Mouse (Mus musculus): ENCODE measurements around the gene Snrnp200. TPM values are rescaled to one million over a fixed set of nuclear protein-coding genes. Genes with fewer than 3 reads are reported as not detected.
A peak's percentile ranks its signal among the peaks of the same experiment; 100 is the strongest.

The Snrnp200 gene
- polyA plus RNA-seq, 1 experiment, result 39.6 TPM

- Histone ChIP-seq H3K27me3 (ENCODE audit: control insufficient read depth, insufficient read depth, low read length) (no peaks in the 10 kb centered on the region), H3K36me3 (ENCODE audit: control insufficient read depth, insufficient read depth, low read length) (peaks cover 29% of the 10 kb centered on the region), H3K4me1 (ENCODE audit: control insufficient read depth, insufficient read depth, insufficient read length) (no peaks in the 10 kb centered on the region), H3K4me3 (ENCODE audit: extremely low read depth, insufficient read depth, insufficient read length) (no peak overlapping the region), H3K27ac (ENCODE audit: insufficient read depth, low read length) (no peak overlapping the region)
- 88% methylated on average over 3 of the region's 3 CpGs for WGBS
- DNase-seq (ENCODE audit: low read depth in 1 of 2, low spot score in 2 of 2), result no peak
- TF ChIP-seq CTCF (IDR thresholded peaks at IDR 0.05; ENCODE audit: extremely low read depth, insufficient read depth, insufficient read length, insufficient replicate concordance) (no peak), POLR2A (IDR thresholded peaks at IDR 0.05; ENCODE audit: low read depth, low read length) (no peak)
Observed at GRCm38 (mm10) chr2:127254604-127255134, 46.5 kb downstream of the Snrnp200 start.

- Histone ChIP-seq H3K36me3 (ENCODE audit: control insufficient read depth, insufficient read depth, low read length) (peaks cover 29% of the 10 kb centered on the region), H3K4me3 (ENCODE audit: extremely low read depth, insufficient read depth, insufficient read length) (no peak overlapping the region), H3K4me1 (ENCODE audit: control insufficient read depth, insufficient read depth, insufficient read length) (no peaks in the 10 kb centered on the region), H3K27ac (ENCODE audit: insufficient read depth, low read length) (no peak overlapping the region), H3K27me3 (ENCODE audit: control insufficient read depth, insufficient read depth, low read length) (no peaks in the 10 kb centered on the region)
- WGBS, result 86% methylated on average over 6 of the region's 6 CpGs
- TF ChIP-seq CTCF (IDR thresholded peaks at IDR 0.05; ENCODE audit: extremely low read depth, insufficient read depth, insufficient read length, insufficient replicate concordance) (no peak), POLR2A (IDR thresholded peaks at IDR 0.05; ENCODE audit: low read depth, low read length) (no peak)
- no peak for DNase-seq (ENCODE audit: low read depth in 1 of 2, low spot score in 2 of 2)
Observed at GRCm38 (mm10) chr2:127255294-127255693, 47.1 kb downstream of the Snrnp200 start.

GRCm38 (mm10) chr2:127259340-127259739, 51.2 kb downstream of the Snrnp200 start:
- Histone ChIP-seq H3K4me3 (ENCODE audit: extremely low read depth, insufficient read depth, insufficient read length) (no peak overlapping the region), H3K4me1 (ENCODE audit: control insufficient read depth, insufficient read depth, insufficient read length) (no peaks in the 10 kb centered on the region), H3K27me3 (ENCODE audit: control insufficient read depth, insufficient read depth, low read length) (no peaks in the 10 kb centered on the region), H3K36me3 (ENCODE audit: control insufficient read depth, insufficient read depth, low read length) (peaks cover 27% of the 10 kb centered on the region), H3K27ac (ENCODE audit: insufficient read depth, low read length) (no peak overlapping the region)
- DNase-seq (ENCODE audit: low read depth in 1 of 2, low spot score in 2 of 2), result no peak
- 88% methylated on average over 5 of the region's 5 CpGs for WGBS
- TF ChIP-seq CTCF (IDR thresholded peaks at IDR 0.05; ENCODE audit: extremely low read depth, insufficient read depth, insufficient read length, insufficient replicate concordance), result no peak
- TF ChIP-seq POLR2A (IDR thresholded peaks at IDR 0.05; ENCODE audit: low read depth, low read length), result no peak

GRCm38 (mm10) chr2:127262480-127262879, 54.3 kb downstream of the Snrnp200 start:
- H3K4me1 ChIP-seq (ENCODE audit: control insufficient read depth, insufficient read depth, insufficient read length), result no peaks in the 10 kb centered on the region
- no peak overlapping the region for H3K27ac ChIP-seq (ENCODE audit: insufficient read depth, low read length)
- no peaks in the 10 kb centered on the region for H3K27me3 ChIP-seq (ENCODE audit: control insufficient read depth, insufficient read depth, low read length)
- H3K36me3 ChIP-seq (ENCODE audit: control insufficient read depth, insufficient read depth, low read length), result peaks cover 16% of the 10 kb centered on the region
- TF ChIP-seq POLR2A (IDR thresholded peaks at IDR 0.05; ENCODE audit: low read depth, low read length) (no peak), CTCF (IDR thresholded peaks at IDR 0.05; ENCODE audit: extremely low read depth, insufficient read depth, insufficient read length, insufficient replicate concordance) (no peak)
- DNase-seq (ENCODE audit: low read depth in 1 of 2, low spot score in 2 of 2), result no peak
- H3K4me3 ChIP-seq (ENCODE audit: extremely low read depth, insufficient read depth, insufficient read length), result no peak overlapping the region

- H3K36me3 ChIP-seq (ENCODE audit: control insufficient read depth, insufficient read depth, low read length), result no peaks in the 10 kb centered on the region
- H3K27ac ChIP-seq (ENCODE audit: insufficient read depth, low read length), result no peak overlapping the region
- H3K4me1 ChIP-seq (ENCODE audit: control insufficient read depth, insufficient read depth, insufficient read length), result peaks cover 4% of the 10 kb centered on the region; the same call in 1 of the 2 replicates
- DNase-seq (ENCODE audit: low read depth in 1 of 2, low spot score in 2 of 2), result no peak
- H3K27me3 ChIP-seq (ENCODE audit: control insufficient read depth, insufficient read depth, low read length), result no peaks in the 10 kb centered on the region
- no peak for TF ChIP-seq POLR2A (IDR thresholded peaks at IDR 0.05; ENCODE audit: low read depth, low read length)
- TF ChIP-seq CTCF (IDR thresholded peaks at IDR 0.05; ENCODE audit: extremely low read depth, insufficient read depth, insufficient read length, insufficient replicate concordance), result no peak
- H3K4me3 ChIP-seq (ENCODE audit: extremely low read depth, insufficient read depth, insufficient read length), result no peak overlapping the region
- 92% methylated on average over 4 of the region's 4 CpGs for WGBS
Observed at GRCm38 (mm10) chr2:127267854-127268253, 59.7 kb downstream of the Snrnp200 start.

GRCm38 (mm10) chr2:127269491-127270299, 61.5 kb downstream of the Snrnp200 start, which contains the start of gene Stard7:
TSS of gene Stard7 (plus strand) at chr2:127270218.
- no peaks in the 10 kb centered on the region for H3K36me3 ChIP-seq (ENCODE audit: control insufficient read depth, insufficient read depth, low read length)
- TF ChIP-seq CTCF (IDR thresholded peaks at IDR 0.05; ENCODE audit: extremely low read depth, insufficient read depth, insufficient read length, insufficient replicate concordance), result no peak
- TF ChIP-seq POLR2A (IDR thresholded peaks at IDR 0.05; ENCODE audit: low read depth, low read length), result peak; percentile 65
- no peaks in the 10 kb centered on the region for H3K27me3 ChIP-seq (ENCODE audit: control insufficient read depth, insufficient read depth, low read length)
- WGBS, result under 1% methylated on average over 49 of the region's 49 CpGs
- DNase-seq (ENCODE audit: low read depth in 1 of 2, low spot score in 2 of 2), result peak; percentile 94 to 96
- peak within 1 kb of the TSS; percentile 87 for H3K27ac ChIP-seq (ENCODE audit: insufficient read depth, low read length)
- peaks cover 8% of the 10 kb centered on the region; the same call in 1 of the 2 replicates for H3K4me1 ChIP-seq (ENCODE audit: control insufficient read depth, insufficient read depth, insufficient read length)
- H3K4me3 ChIP-seq (ENCODE audit: extremely low read depth, insufficient read depth, insufficient read length), result peak within 1 kb of the TSS; percentile 77

Measured in spleen, adult 2 months (tissue).